Mouse (Mus musculus) neutrophil, adult 5-6 weeks (primary cell): ENCODE data around the gene Ackr4. TPM values are rescaled to one million over a fixed set of nuclear protein-coding genes. Genes with fewer than 3 reads are reported as not detected.

ENCODE experiments used
- ATAC-seq: fragments of 151-379, 151-347 bp; 2 replicates; pipeline ENCODE4 v1.8.0; 2017; ENCODE audit warnings: mild to moderate bottlenecking, moderate TSS enrichment; ENCODE audit not compliant: insufficient number of reproducible peaks, poor library complexity, low FRiP score, severe bottlenecking; ENCODE audit errors: extremely low read depth
- total RNA-seq: library from RNA; stranded (forward); fragments of 200-1000 nt; gene quantifications from 2 replicates; pipeline ENCODE4 v1.2.3, GENCODE M21; 2017

The Ackr4 gene
- total RNA-seq = 0.23 TPM in 1 of 2 replicates, not detected in the other

DNA sequence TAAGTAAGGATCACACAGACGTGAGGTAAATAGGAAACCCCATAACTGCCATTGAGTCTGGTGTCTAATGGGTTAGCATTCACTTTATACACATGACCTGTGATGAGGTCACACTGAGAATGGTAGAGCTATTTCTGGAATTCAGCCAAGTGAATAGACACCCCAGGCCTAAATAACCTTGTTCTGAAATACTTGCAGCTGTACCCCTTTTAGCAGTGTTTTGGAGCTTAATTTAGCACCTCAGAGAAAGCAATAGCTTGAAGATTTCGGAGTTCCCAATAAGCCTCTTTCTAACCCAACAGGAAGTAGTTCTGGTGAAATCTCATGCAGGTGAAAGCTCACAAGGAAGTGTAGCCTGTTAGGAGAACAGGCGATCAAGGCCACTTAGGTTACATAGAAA is at the start of gene Ackr4:
TSS of gene Ackr4 (minus strand) at position 101 of the 400 bp plus-strand sequence.
- no peak for ATAC-seq

DNA sequence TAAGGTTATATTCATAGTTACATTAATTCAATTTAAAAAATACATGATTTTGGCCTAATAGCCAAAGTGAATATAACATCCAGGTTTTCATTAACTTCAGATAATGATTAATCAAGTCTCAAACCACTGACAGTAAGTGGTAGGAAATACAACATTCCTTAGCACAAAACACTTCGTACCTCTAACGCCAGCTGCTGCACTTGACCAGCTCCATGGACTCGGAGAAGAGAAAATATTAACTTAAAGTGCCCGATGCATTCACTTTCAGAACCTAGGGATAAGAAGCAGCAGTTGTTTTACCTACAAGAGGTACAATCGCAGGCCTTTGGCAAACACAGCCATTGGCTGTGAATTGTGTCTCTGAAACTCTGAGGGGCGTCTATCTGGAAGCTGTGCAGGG is 45.6 kb upstream of the Ackr4 start:
- ATAC-seq = no peak

DNA sequence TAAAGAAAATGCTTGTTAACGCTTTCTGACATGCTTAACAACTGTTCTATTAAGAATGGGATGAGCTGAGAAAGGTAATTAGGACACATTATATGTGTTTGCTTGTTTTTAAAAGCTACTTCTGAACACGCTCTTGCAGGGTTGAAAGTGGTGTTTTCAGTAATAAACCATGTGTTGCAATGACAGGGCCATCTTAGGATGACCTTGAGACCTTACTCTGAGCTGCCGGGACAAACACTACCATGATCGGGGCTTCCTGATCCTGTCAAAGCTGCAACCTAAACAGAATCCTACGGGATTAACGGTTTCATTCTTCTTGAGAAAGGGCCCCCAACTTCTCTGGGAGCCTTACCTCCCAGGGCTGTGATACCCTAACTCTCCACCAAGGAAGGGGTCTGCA is 44.9 kb upstream of the Ackr4 start:
- ATAC-seq = no peak

DNA sequence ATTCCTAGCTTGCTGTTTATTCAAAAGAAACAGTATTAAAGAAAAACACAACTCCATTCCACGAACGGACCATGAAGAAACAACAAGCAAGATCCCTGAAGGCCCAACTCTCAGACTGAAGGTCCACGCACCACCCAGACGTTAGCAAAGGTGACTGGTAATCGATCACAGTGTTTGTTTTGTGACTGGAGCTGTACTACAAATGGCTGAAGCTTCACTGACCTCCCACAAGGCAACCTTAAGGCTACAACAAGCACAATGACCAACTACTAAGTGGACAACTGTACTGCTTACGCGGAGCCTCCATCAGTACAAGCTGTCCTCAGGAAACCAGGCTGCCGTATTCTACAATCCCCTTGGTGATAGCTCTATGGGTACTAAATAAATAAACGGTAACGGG is 43.3 kb upstream of the Ackr4 start:
- ATAC-seq = no peak

DNA sequence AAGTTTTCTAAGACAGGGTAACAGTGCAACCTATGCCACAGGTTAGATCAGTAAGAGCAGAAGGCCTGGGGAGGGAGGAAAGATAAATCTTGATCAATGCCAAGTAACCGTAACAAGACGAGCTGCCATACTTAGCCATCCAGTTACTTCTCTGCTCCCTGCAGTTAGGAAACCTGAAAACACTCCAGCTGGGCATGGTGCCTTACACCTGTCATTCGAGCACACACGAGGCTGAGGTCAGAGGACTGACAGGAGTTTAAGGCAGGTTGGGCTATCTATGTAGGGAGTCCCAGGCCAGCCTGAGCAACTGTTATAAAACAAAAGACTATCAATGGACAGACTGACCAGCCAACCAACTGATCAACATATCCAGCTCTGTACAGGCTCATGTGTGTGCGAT is 39.2 kb upstream of the Ackr4 start:
- no peak for ATAC-seq

DNA sequence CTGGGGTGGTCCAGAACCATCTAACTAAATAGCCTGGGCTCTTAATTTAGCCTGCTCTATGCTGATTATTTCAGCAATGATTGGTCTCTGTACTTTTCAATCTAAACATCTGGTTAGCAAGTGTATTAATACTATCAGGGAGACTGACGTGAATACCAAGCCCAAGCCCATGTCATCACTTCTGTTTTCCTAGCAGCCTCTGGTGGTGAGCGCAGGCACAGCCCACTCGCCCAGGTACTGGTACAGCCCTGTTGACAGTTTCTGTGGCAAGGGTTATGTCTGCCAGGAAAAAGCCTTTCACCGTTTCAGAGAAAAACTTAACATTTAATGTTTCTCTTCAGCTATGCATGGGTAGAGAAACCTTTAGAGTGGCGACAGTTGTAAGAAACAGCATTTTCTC is 37.5 kb upstream of the Ackr4 start:
- no peak for ATAC-seq

DNA sequence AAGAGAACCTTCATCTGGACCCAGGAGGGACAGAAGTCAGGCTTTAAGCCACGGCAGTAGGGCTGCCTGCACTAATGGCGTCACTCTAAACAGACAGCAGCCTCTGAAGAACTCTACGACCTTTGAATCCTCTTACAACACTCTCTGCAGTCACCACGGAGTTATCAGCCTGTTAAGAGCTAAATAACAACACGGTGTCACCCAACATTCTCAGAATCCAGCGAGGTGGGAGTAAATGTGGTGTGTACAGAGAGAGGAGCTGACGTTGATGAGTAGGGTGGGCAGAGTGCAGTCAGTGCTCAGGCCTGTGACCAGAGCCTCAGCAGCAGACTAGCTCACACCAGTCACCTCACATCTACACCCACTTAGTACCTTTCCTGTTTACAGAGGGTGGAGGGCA is 34.4 kb upstream of the Ackr4 start:
- no peak for ATAC-seq

DNA sequence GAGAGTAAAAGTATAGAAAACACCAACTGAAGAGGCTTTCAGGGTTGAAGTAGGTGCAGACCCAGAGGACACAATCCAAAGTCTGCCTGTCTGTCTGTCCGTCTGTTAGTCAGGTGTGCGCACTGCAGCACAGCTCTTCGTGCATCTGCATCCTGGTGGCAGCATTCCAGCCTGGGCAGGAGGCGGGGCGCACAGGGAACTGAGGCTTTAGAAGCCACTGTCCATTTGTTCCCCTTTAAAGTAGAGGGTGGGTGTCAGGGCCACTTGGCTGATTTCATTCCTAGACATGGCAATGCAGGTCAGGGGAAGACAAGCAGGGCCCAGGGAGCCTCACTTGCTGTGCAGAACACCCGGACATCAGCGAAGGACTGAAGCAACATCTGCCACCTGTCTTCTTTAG is 30.6 kb upstream of the Ackr4 start:
- ATAC-seq = no peak

DNA sequence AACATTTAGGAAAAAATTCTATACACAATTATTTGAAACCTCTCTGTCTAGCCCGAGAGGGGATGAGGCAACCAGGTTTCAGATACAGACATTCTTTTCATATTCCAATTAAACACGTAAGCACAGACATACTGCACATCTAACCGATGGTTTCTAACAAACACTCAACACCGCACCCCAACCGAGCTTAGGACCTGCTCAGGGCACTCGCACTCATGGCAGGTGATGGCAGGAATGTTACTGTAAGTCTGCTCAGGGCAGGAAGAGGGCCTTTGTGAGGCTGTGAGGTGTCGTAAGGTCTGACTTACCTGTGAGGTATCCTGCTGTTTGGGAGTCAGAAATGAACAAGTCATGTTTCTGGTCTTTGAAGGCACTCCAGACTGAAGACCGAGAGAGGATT is 29.8 kb upstream of the Ackr4 start:
- no peak for ATAC-seq

DNA sequence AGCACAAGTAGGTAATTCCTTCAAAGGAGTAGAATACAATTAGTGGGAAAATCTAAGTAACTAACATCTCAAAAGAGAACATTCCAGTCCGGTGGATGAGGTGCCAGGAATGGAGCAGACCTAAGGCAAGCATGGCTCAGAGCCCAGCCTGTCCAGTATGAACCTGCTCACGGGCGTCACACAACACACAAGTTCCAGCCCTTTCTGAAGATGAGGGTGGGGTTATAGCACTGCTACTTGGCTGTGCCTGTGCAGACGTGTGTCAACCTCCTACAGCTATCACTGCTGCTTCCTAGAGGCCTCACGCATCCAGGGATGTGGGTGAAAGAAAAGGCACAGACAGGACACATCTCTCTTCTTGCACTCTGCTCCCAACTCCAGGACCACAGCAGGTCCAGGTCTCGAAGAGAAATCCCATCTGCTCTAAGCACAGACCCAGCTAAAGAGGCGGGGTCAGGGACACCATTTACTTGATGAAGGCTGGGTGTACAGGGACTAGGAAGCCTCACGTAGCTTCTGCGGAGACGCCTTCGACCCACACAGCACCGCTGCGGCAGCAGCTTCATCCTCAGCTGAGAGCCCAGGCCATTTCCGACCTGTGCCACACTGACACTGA is 28.5 kb upstream of the Ackr4 start:
- ATAC-seq = no peak

DNA sequence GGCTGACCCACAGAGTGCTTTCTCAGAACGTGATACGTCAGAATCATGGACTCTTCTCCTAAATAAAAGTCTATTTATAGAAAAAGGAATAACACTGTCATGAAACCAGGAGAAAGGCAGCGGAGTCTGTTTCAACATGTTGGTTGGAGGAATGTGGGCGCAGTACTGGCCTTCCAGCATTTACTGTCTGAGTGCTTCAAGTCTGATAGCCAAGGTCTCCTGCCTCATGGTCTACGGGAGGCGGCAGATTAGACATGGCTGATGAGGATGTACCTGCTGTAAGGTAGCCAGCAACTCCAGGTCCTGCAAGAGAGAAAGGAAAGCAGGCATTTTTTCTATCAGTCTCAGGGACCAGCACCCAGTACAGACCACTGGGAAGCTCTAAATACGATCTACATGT is 25.4 kb upstream of the Ackr4 start:
- no peak for ATAC-seq

DNA sequence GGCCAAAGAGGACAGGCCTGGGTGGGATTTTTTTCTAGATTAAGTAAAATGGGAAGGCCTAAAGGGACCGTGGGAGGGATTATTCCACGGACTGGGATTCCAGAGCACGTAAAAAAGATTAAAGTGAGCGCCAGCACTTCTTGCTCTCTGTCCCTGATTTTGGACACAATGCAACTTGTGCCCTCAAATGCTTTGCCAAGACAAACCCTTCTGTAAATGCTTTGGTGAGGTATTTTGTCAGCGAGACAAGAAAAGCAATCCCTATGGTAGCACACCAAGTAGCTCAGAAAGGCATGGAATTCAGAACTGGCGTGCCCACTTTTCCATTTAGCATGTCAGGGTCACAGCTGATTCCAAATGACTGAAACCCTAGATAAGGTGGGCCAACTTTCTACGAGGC is 22.2 kb upstream of the Ackr4 start:
- no peak for ATAC-seq

DNA sequence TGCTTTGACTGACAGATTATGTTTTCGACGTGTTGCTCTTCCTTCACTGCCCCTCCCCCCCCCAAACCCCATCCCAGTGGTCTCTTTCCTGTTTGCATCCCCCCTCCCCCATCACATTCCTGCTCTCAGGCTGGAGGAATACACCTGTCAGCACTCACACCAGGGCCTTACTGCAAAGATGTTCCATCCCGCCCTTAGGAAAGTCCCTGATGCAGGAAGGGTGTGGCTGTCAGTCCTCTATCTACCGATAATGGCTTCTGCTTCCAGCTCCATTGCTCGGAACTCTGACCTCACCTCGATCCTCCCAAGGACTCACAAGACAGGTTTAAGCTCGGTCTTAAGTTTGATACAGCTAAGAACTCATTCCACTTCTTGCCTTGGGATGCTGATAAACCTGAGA is 19.9 kb upstream of the Ackr4 start:
- ATAC-seq = no peak

DNA sequence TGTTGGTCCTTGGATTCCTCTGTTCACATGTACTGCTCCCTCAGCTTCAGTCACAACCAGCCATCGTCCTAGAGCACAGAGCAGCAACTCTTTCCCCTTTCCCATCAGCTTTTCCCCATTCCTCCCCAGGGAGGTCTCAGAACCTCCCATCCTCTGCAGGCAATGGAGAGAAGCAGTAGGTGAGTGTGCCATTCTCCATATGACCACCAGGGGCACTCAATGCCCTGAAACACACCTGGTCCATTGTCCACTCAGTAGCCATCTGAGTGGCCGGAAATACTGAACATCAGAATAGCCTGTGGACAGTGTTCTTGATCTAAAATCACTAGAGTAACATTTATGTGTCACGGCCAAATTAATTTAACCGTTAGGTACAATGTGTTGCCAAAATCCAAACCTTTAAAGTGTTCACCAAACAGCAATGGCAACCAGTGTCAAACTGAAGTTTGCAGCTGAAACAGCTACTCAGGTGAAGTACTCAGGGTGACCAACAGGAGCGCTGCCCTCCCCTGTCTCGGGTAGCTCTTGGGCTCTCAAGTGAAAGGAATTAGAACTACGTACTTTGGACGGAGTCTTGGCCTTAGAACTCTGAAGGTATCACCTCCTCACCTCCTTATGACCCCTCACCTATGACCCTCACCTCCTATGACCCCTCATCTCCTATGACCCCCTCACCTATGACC is 17.7 kb upstream of the Ackr4 start:
- no peak for ATAC-seq

DNA sequence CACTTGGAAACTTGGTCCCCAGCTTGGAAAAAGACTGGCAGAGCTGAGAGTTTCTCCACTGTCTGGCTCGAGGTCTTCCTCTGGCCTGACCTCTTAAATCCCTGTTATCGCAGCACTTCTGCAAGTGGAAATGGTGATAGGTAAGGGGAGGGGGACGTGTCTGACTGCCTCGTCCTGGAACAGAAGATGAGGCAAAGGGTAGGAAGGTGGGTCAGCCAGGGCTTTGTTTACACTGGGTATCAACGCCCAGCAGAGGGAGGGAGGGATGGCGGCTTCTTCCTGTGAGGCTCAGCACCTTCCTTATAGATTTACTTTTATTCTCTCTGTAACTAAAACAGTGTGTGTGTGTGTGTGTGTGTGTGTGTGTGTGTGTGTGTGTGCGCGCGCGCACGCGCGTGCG is 16.1 kb upstream of the Ackr4 start:
- ATAC-seq = no peak

DNA sequence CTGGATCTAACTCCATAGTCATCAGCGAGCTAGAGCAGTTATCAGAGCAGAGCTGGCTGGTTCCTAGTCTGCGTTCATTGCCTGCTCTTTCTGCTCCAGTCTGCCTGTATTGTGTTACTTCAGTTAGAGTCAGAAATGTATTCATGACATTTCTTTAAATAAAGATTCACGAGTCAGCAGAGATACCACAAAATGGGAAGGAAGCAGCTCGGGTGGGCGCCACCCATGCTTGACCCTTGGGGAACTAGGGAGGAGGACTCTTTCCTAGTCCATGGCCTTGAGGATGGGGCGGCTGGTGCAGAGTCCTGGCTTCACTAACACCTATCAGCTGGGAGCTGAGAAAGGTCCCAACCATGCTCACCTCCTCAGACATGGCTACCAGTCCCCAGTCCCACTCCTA is 13.6 kb upstream of the Ackr4 start:
- no peak for ATAC-seq

DNA sequence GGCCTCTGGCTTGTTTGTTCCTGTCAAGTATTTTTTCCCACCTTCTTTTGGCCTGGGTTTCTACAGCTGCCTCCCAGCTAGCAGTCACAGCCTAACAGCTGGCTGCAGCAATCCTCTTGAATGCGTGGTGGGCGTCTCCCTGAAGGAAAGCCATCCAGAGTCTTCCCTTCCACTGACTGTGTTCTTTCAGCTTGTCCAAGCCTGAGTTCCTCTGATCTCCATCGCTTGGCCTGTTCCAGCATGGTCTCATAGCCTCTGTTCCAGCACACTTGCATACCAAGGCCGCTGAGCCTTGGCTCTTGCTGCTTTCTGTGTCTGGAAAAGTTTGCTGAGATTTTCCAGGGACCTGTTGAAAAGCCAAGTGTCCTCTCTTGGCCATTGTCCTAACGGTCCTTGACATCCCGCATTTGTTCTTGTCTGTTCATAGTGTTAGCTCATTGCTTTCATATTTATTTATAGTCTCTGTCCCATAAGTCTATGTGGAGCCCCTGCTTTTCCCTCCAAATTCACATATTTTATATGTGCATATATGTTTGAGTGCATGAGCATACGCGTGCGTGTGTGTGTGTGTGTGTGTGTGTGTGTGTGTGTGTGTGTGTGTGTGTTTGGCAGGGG is 3.5 kb upstream of the Ackr4 start:
- no peak for ATAC-seq

DNA sequence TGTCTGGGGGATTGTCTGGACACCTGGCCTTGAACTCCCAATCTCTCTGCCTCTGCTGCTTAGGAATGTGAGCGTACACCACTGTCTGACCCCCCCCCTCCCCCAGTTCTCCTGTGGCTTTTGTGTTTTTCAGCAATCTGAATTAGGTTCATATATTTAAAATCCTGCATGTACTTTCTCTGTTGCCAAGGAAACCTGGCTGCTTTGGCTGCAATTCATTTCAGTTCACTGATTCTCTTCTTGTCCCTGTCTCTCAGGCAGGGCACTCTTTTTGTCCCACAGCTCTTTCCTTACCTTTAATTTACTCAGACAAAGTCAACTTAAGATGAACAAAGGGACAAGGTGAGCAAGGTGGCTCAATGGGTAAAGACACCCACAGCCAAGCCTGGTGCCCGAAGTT is 1.4 kb upstream of the Ackr4 start:
- no peak for ATAC-seq

DNA sequence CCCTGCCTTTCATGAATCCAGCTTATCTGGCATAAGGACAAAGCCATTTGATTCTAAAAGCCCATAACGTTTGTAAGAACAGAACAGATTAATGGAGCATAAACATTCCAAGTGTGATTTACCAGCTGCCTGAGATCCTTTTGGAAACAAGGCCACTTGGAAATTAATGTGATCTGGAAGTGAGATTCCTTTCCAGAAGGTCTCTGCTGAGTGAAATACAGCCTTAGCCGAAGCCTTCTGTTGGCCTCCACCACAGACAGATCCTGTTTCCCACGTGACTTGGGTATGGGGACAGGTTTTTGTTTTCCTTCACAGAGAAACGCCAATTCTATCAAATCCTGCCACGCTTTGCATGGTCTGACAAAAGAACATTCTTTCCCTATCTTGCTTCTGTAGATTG is 3.1 kb downstream of the Ackr4 start:
- no peak for ATAC-seq

DNA sequence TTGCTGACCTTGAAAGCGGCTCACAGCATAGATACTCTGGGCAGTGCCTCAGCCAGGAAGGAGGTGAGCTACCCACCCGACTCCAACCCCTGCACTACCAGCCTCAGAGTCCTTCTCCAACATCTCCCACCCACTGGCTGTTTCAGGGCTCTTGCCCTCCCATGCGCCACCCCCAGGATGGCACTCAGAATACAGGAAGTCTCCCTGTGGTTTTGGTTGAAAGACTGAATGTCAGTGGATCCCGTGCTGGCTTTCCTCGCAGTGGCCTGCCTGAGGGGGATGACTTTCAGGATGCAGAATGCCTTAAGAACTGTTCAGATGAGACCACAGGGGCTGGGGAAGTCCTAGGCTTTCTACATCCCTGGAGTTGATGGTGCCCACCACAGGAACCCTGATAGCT is 3.6 kb downstream of the Ackr4 start:
- no peak for ATAC-seq

DNA sequence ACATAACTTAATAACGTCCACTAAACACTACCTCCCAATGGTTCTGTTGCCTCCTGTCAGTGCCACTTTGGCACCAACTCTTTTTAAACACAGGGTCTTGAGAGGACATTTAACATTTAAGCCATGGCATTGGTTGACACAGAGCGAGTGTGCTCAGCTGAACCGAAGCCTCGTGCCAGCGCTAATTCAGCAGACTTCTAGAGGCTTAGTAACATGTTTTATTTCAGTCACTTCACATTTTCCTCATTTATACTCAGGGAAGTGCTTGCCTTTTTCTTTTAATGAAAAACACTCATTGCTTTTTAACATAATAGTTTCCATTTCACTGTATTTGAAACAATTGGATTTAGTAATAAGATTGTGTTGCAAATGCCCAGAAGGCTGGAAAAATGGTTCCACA is 17.6 kb downstream of the Ackr4 start:
- no peak for ATAC-seq
